Mouse (Mus musculus): ENCODE results near the gene Cygb. TPM values are rescaled to one million over a fixed set of nuclear protein-coding genes. Genes with fewer than 3 reads are reported as not detected.

Cygb gene
- polyA plus RNA-seq, 1 experiment, result 18.3 TPM

GRCm38 (mm10) chr11:116652330-116653098 lies 1.6 kb downstream of the Cygb start:
- TF ChIP-seq CTCF (IDR thresholded peaks at IDR 0.05; ENCODE audit: borderline replicate concordance, extremely low read depth, insufficient read depth, insufficient read length) (no peak), POLR2A (IDR thresholded peaks at IDR 0.05; ENCODE audit: borderline replicate concordance, extremely low read depth, insufficient read depth, insufficient read length, poor library complexity, severe bottlenecking) (no peak)
- DNase-seq (ENCODE audit: low read depth), result no peak

- TF ChIP-seq CTCF (IDR thresholded peaks at IDR 0.05; ENCODE audit: borderline replicate concordance, extremely low read depth, insufficient read depth, insufficient read length) (no peak), POLR2A (IDR thresholded peaks at IDR 0.05; ENCODE audit: borderline replicate concordance, extremely low read depth, insufficient read depth, insufficient read length, poor library complexity, severe bottlenecking) (no peak)
- no peak for DNase-seq (ENCODE audit: low read depth)
Observed at GRCm38 (mm10) chr11:116651339-116651738, 2.8 kb downstream of the Cygb start.

GRCm38 (mm10) chr11:116650811-116651210 lies 3.3 kb downstream of the Cygb start:
- no peak for TF ChIP-seq CTCF (IDR thresholded peaks at IDR 0.05; ENCODE audit: borderline replicate concordance, extremely low read depth, insufficient read depth, insufficient read length)
- no peak for DNase-seq (ENCODE audit: low read depth)

- no peak for DNase-seq (ENCODE audit: low read depth)
- no peak for TF ChIP-seq CTCF (IDR thresholded peaks at IDR 0.05; ENCODE audit: borderline replicate concordance, extremely low read depth, insufficient read depth, insufficient read length)
- TF ChIP-seq POLR2A (IDR thresholded peaks at IDR 0.05; ENCODE audit: borderline replicate concordance, extremely low read depth, insufficient read depth, insufficient read length, poor library complexity, severe bottlenecking), result no peak
Observed at GRCm38 (mm10) chr11:116649711-116650337, 4.3 kb downstream of the Cygb start.

- no peak for DNase-seq (ENCODE audit: low read depth)
- TF ChIP-seq POLR2A (IDR thresholded peaks at IDR 0.05; ENCODE audit: borderline replicate concordance, extremely low read depth, insufficient read depth, insufficient read length, poor library complexity, severe bottlenecking), result no peak
- TF ChIP-seq CTCF (IDR thresholded peaks at IDR 0.05; ENCODE audit: borderline replicate concordance, extremely low read depth, insufficient read depth, insufficient read length), result no peak
Observed at GRCm38 (mm10) chr11:116648976-116649375, 5.1 kb downstream of the Cygb start.

- DNase-seq (ENCODE audit: low read depth), result no peak
- TF ChIP-seq CTCF (IDR thresholded peaks at IDR 0.05; ENCODE audit: borderline replicate concordance, extremely low read depth, insufficient read depth, insufficient read length), result no peak
- TF ChIP-seq POLR2A (IDR thresholded peaks at IDR 0.05; ENCODE audit: borderline replicate concordance, extremely low read depth, insufficient read depth, insufficient read length, poor library complexity, severe bottlenecking), result no peak
Observed at GRCm38 (mm10) chr11:116648213-116648921, 5.7 kb downstream of the Cygb start.

GRCm38 (mm10) chr11:116647340-116647991 lies 6.6 kb downstream of the Cygb start:
- no peak for TF ChIP-seq POLR2A (IDR thresholded peaks at IDR 0.05; ENCODE audit: borderline replicate concordance, extremely low read depth, insufficient read depth, insufficient read length, poor library complexity, severe bottlenecking)
- DNase-seq (ENCODE audit: low read depth), result no peak

- no peak for TF ChIP-seq CTCF (IDR thresholded peaks at IDR 0.05; ENCODE audit: borderline replicate concordance, extremely low read depth, insufficient read depth, insufficient read length)
- DNase-seq (ENCODE audit: low read depth), result no peak
Observed at GRCm38 (mm10) chr11:116646771-116647170, 7.3 kb downstream of the Cygb start.

GRCm38 (mm10) chr11:116646136-116646535 lies 8.0 kb downstream of the Cygb start:
- TF ChIP-seq POLR2A (IDR thresholded peaks at IDR 0.05; ENCODE audit: borderline replicate concordance, extremely low read depth, insufficient read depth, insufficient read length, poor library complexity, severe bottlenecking) (no peak), CTCF (IDR thresholded peaks at IDR 0.05; ENCODE audit: borderline replicate concordance, extremely low read depth, insufficient read depth, insufficient read length) (no peak)
- DNase-seq (ENCODE audit: low read depth), result no peak

- no peak for TF ChIP-seq CTCF (IDR thresholded peaks at IDR 0.05; ENCODE audit: borderline replicate concordance, extremely low read depth, insufficient read depth, insufficient read length)
- TF ChIP-seq POLR2A (IDR thresholded peaks at IDR 0.05; ENCODE audit: borderline replicate concordance, extremely low read depth, insufficient read depth, insufficient read length, poor library complexity, severe bottlenecking), result no peak
Observed at GRCm38 (mm10) chr11:116645446-116646110, 8.5 kb downstream of the Cygb start.

More at GRCm38 (mm10) chr11:116645446-116646110, 8.5 kb downstream of the Cygb start:
- no peak for DNase-seq (ENCODE audit: low read depth)

Data from brain, embryonic 14.5 days (tissue).